Mouse (Mus musculus): ENCODE measurements around the gene Marf1.

GRCm38 (mm10) chr16:14183856-14184255, 20.7 kb upstream of the Marf1 start:
- no peak for TF ChIP-seq CTCF (IDR thresholded peaks at IDR 0.05; ENCODE audit: insufficient read depth, low read depth, low read length)
- TF ChIP-seq POLR2A (IDR thresholded peaks at IDR 0.05; ENCODE audit: insufficient read depth, low read depth, low read length): no peak
